Mouse (Mus musculus) heart, postnatal 0 days (tissue): ENCODE measurements around the gene Hes5. TPM values are rescaled to one million over a fixed set of nuclear protein-coding genes. Genes with fewer than 3 reads are reported as not detected.
A peak's percentile ranks its signal among the peaks of the same experiment; 100 is the strongest.

Source experiments
- ATAC-seq: fragments of 200-750 bp; cut with Nextera tagmentation; 2 replicates; pipeline ENCODE4 v1.8.0; 2017; ENCODE audit warnings: low read depth, moderate number of reproducible peaks, moderate library complexity; ENCODE audit not compliant: insufficient read depth
- DNase-seq: peaks from one replicate; pipeline ENCODE4 v3.0.0-alpha.2; 2016; ENCODE audit warnings: low spot score
- H3K27ac ChIP-seq: fragments of 300-500 bp; sonication (generic); 2 replicates; pipeline ENCODE4 v1.5.1; 2014; ENCODE audit warnings: low read depth, mild to moderate bottlenecking
- H3K27me3 ChIP-seq: fragments of 300-500 bp; sonication (generic); 2 replicates; pipeline ENCODE4 v1.6.1; 2014; ENCODE audit warnings: low read length, mixed read lengths; ENCODE audit not compliant: control insufficient read depth, insufficient read depth
- H3K36me3 ChIP-seq: fragments of 300-500 bp; sonication (generic); replicated peaks from 2 replicates; pipeline ENCODE4 v1.6.1; 2014; ENCODE audit warnings: low read length, mixed read lengths; ENCODE audit not compliant: control insufficient read depth, insufficient read depth
- H3K4me1 ChIP-seq: fragments of 300-500 bp; sonication (generic); 2 replicates; pipeline ENCODE4 v1.6.1; 2014; ENCODE audit warnings: antibody characterized with exemption; ENCODE audit not compliant: control insufficient read depth, insufficient read depth
- H3K4me2 ChIP-seq: fragments of 300-500 bp; sonication (generic); 2 replicates; pipeline ENCODE4 v1.6.1; 2014; ENCODE audit warnings: low read depth, mild to moderate bottlenecking, low read length, moderate library complexity
- H3K4me3 ChIP-seq: fragments of 300-500 bp; sonication (generic); 2 replicates; pipeline ENCODE4 v1.5.1; 2014; ENCODE audit warnings: low read depth, low read length
- H3K9ac ChIP-seq: fragments of 300-500 bp; sonication (generic); replicated peaks from 2 replicates; pipeline ENCODE4 v1.6.1; 2014; ENCODE audit warnings: low read depth, low read length, mixed read lengths
- H3K9me3 ChIP-seq: fragments of 300-500 bp; sonication (generic); replicated peaks from 2 replicates; pipeline ENCODE4 v1.6.1; 2016; ENCODE audit warnings: low read length; ENCODE audit not compliant: control insufficient read depth
- CTCF ChIP-seq: IDR thresholded peaks from 2 replicates; pipeline ENCODE4 v1.5.1; 2016; ENCODE audit warnings: antibody characterized with exemption, control low read depth, low read depth
- EP300 ChIP-seq: IDR thresholded peaks from 2 replicates; pipeline ENCODE4 v1.6.1; 2016; ENCODE audit warnings: antibody characterized with exemption, low read depth
- WGBS: fragments of 180-500 bp; shearing (Covaris S2); extraction: QIAGEN DNeasy Blood & Tissue Kit; methylation state at CpG from one replicate; pipeline ENCODE4 v1.1.7; 2014; 5-methylcytosine and 5-hydroxymethylcytosine counted together
- polyA plus RNA-seq: library from polyadenylated mRNA; unstranded; fragments of >200 nt; fragmentation: Nextera tagmentation; extraction: Ambion mirVana; gene quantifications from 2 replicates; pipeline ENCODE4 v1.2.1, GENCODE M21; 2015
- total RNA-seq: library from RNA; depleted of rRNA; stranded (reverse); fragments of >200 nt; gene quantifications from 2 replicates; pipeline ENCODE4 v1.2.3, GENCODE M21; 2014; ENCODE audit warnings: low replicate concordance; rRNA removed

The Hes5 gene
- total RNA-seq (not detected in 2 replicates), polyA plus RNA-seq (not detected in 2 replicates)

DNA sequence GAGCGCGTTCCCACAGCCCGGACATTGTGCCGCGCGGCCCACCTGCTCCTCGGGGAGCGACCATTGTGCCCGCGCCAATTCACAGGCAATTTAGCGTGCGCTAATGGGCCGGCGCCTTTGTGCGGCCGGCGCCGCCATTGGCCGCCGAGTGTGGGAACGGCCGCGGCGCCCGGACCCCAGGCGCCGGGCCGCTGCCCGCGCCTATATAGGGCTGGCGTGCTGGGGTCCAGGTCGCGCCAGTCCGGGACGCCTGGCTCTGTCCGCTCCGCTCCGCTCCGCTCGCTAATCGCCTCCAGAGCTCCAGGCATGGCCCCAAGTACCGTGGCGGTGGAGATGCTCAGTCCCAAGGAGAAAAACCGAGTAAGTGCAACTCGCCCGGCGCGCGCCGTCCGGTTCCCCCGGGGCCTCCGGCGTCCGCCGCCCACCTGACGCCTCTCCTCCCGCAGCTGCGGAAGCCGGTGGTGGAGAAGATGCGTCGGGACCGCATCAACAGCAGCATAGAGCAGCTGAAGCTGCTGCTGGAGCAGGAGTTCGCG is at the start of gene Hes5:
TSS of gene Hes5 (plus strand) at position 234 of the 536 bp plus-strand sequence.
- Histone ChIP-seq H3K9me3 (no peaks in the 10 kb centered on the region), H3K27ac (no peak within 1 kb of the TSS), H3K4me1 (peaks cover 23% of the 10 kb centered on the region), H3K27me3 (peaks cover 71% of the 10 kb centered on the region), H3K9ac (no peak within 1 kb of the TSS; the same call in 1 of the 2 replicates), H3K4me2 (peak within 1 kb of the TSS; percentile 72), H3K4me3 (peak within 1 kb of the TSS; percentile 46), H3K36me3 (no peaks in the 10 kb centered on the region)
- TF ChIP-seq EP300 (no peak), CTCF (no peak)
- 0% methylated on average over 60 of the region's 65 CpGs for WGBS
- no peak for DNase-seq
- no peak for ATAC-seq

DNA sequence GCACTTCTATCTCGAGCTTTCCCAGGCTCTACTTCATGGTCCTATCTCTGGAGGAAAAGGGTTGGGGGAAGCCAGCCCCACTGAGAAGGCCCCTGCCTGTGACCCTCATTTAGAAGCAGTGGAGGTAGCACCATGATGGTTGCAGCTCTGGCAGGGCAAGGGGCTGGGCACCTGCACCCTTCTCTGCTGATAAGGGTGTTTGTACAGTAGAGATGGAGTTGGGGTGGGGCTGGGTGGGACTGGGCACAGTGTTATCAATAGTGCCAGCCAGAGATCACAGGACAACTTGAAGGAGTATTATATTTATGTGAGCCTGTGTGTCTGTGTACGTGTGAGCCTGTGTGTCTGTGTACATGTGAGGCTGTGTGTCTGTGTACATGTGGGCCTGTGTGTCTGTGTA is 49.1 kb upstream of the Hes5 start:
- no peak overlapping the region for H3K27ac ChIP-seq
- no peak overlapping the region for H3K4me2 ChIP-seq

DNA sequence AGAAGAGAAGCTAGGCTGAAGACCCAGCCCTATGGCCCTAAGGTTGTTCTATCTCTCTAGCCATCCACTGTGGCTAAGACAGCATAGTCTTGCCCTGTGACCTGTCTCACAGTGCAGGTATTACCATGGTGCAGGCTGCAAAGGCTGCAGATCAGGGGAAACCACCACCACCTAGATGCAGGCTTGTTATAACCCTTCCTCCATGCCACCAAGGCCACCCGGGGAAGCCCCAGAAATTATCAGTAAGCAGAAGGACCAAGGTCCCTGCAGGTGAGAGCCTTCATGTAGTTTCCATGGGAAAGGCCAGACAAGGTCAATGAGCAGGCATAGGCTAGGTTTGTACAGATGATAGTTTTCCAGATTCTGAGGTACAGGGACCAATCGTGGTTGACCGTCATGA is 46.9 kb upstream of the Hes5 start:
- Histone ChIP-seq H3K27ac (no peak overlapping the region), H3K4me3 (no peak overlapping the region), H3K4me1 (no peaks in the 10 kb centered on the region), H3K9ac (no peak overlapping the region), H3K4me2 (no peak overlapping the region), H3K27me3 (no peaks in the 10 kb centered on the region), H3K9me3 (0 out of 2 replicates have a peak, but pooled peaks cover 4% of the 10 kb centered on the region), H3K36me3 (no peaks in the 10 kb centered on the region)
- DNase-seq (no peak), ATAC-seq (no peak)
- WGBS: 88% methylated on average over 3 of the region's 3 CpGs
- TF ChIP-seq EP300 (no peak), CTCF (no peak)

More for the DNA sequence above, 49.1 kb upstream of the Hes5 start:
- Histone ChIP-seq H3K36me3 (no peaks in the 10 kb centered on the region), H3K4me3 (no peak overlapping the region), H3K9me3 (no peaks in the 10 kb centered on the region), H3K4me1 (no peaks in the 10 kb centered on the region), H3K9ac (no peak overlapping the region), H3K27me3 (no peaks in the 10 kb centered on the region)
- ATAC-seq (no peak), DNase-seq (no peak)
- WGBS: 51% methylated on average over 2 of the region's 2 CpGs
- TF ChIP-seq CTCF (no peak), EP300 (no peak)

DNA sequence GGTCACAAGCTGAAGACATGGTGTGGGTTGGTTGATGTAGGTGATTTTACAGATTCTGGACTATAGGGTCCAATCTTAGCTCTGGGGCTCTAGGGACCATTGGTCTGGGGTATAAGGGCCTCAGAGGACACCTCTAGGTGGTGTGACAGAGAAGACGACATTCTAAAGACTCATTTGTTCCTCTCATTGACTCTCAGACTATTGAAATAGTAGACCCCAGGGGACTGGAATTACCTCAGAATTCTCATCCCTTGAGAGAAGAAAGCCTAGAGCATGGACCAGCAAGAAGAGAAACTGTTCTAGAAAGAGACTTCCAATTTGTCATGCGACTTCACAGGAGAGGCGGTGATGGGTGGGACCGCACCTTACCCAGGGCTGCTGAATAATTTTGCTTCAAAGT is 46.5 kb upstream of the Hes5 start:
- H3K4me3 ChIP-seq: no peak overlapping the region
- H3K4me2 ChIP-seq: no peak overlapping the region
- 96% methylated on average over 4 of the region's 4 CpGs for WGBS
- no peak overlapping the region for H3K9ac ChIP-seq
- H3K27me3 ChIP-seq: no peaks in the 10 kb centered on the region
- TF ChIP-seq EP300 (no peak), CTCF (no peak)
- DNase-seq (no peak), ATAC-seq (no peak)
- no peak overlapping the region for H3K27ac ChIP-seq
- H3K9me3 ChIP-seq: 0 out of 2 replicates have a peak, but pooled peaks cover 4% of the 10 kb centered on the region
- no peaks in the 10 kb centered on the region for H3K4me1 ChIP-seq
- no peaks in the 10 kb centered on the region for H3K36me3 ChIP-seq

DNA sequence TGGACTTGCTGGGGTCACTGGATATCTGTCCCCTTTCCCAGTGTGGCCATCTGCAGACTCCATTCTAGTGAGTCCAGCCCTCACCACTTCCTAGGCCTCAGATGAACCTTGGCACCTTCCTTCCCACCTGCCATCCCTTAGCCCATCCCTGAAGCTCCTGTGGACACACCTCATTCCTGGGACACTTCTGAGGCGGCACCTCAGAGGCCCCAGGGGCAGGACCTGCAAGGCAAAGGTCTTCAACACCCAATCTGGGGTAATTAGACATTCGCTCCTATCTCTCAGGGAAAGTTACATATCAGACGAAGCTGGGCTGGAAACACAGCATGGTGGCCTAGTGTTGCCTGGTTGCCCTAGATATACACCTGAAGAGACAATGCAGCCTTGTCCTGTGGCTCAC is 46.0 kb upstream of the Hes5 start:
- H3K4me3 ChIP-seq: no peak overlapping the region
- no peaks in the 10 kb centered on the region for H3K4me1 ChIP-seq
- H3K9ac ChIP-seq: no peak overlapping the region
- WGBS: 72% methylated on average over 3 of the region's 3 CpGs
- 0 out of 2 replicates have a peak, but pooled peaks cover 4% of the 10 kb centered on the region for H3K9me3 ChIP-seq
- no peak overlapping the region for H3K4me2 ChIP-seq
- H3K27ac ChIP-seq: no peak overlapping the region
- no peak for DNase-seq
- TF ChIP-seq CTCF (no peak), EP300 (no peak)
- H3K36me3 ChIP-seq: no peaks in the 10 kb centered on the region
- ATAC-seq: no peak
- no peaks in the 10 kb centered on the region for H3K27me3 ChIP-seq

DNA sequence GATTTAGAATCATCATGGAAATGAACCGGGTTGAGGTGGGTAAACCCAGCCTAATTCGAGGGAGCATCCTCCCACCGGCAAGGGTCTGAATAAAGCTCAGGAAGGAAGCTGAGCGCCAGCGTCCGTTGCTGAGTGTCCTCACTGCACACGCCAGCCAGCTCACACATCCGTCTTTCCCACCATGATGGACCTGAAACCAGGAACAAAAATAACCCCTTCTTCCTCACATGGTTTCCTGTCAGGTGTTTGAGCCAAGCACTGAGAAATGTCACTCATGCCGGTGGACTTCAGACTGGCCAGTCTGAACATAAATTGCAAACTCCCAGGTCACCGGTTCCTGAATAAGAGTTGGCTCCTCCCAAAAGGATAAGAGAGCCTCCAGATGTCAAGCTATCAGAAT is 45.4 kb upstream of the Hes5 start:
- no peaks in the 10 kb centered on the region for H3K27me3 ChIP-seq
- ATAC-seq (no peak), DNase-seq (no peak)
- H3K9ac ChIP-seq: no peak overlapping the region
- 0 out of 2 replicates have a peak, but pooled peaks cover 4% of the 10 kb centered on the region for H3K9me3 ChIP-seq
- no peaks in the 10 kb centered on the region for H3K4me1 ChIP-seq
- no peak overlapping the region for H3K27ac ChIP-seq
- 55% methylated on average over 10 of the region's 10 CpGs for WGBS
- no peak for TF ChIP-seq EP300
- no peak for TF ChIP-seq CTCF
- no peak overlapping the region for H3K4me3 ChIP-seq
- H3K4me2 ChIP-seq: no peak overlapping the region
- no peaks in the 10 kb centered on the region for H3K36me3 ChIP-seq
